Mouse (Mus musculus): Measurements from ENCODE around the gene Myh14.

Myh14 gene

DNA sequence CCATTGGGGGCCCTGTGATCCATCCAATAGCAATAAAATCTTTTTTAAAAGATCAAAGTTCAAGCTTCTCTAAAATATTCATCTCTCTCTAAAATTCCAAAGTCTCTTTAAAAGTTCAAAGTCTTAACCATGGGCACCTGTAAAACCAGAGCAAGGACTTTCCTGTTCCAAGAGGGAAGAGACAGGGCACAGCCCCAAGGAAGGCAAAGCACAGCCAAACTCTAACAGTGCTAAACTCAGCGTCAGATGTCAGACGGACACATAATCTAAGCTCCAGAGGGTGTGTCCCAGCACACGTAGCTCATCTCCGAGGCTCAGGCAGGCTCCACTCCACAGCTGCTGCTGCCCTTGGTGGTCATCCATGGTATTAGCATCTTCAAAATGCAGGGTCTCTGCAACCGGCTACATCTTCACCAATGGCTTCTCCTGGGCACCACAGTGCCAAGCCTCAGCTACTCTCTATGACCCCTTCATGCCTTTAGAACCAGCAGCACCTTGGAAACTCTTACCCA is 94.3 kb downstream of the Myh14 start:
- DNase-seq (ENCODE audit: low spot score): no peak

GRCm38 (mm10) chr7:44572956-44573484 is 97.6 kb downstream of the Myh14 start:
- no peak for DNase-seq (ENCODE audit: low spot score)

- no peak for DNase-seq (ENCODE audit: low spot score)
These were observed 98.4 kb downstream of the Myh14 start, which contains the start of gene Napsa for GRCm38 (mm10) chr7:44572213-44572701. Gene Napsa (plus strand): TSS chr7:44572380.

DNA sequence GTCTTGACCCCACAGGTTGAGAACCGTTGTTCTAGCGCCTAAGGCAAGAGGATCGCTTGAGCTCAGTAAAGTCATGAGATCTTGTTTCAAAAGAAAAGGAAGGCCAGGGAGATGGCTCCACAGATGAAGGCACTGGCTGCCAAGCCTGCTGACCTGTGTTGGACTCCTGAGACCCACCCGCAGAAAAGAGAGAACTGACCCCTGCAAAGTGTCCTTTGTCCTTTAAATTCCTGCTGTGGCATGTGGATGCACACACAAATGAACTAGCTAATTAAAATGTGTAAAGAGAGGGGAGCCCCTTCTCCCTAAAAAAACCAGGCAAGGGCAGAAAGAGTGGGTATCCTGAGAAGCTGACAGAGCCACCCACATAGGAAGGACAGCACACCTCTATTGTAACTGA is 98.8 kb downstream of the Myh14 start:
- DNase-seq (ENCODE audit: low spot score): no peak

- DNase-seq (ENCODE audit: low spot score): no peak
These were observed 99.7 kb downstream of the Myh14 start for GRCm38 (mm10) chr7:44570989-44571388.

GRCm38 (mm10) chr7:44568803-44569202 is 101.8 kb downstream of the Myh14 start:
- no peak for DNase-seq (ENCODE audit: low spot score)

DNA sequence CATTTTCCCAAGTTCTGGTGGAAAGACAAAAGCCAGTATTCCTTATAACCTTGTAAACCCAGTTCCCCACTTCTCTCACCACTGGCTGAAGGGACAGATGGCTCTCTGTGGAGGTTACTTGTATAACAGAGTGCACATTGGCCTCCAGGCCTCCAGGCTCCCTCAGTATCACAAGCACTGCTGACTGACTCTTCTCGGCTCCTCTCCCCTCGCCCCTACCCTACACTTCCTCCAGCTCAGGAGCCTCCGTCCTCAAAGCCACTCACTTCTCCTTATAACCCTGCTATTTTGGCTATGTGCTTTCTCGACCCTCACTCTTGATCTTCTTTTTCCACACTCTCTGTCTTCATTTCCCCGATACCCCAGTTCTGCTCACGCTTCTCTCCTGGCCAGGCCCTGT is 105.2 kb downstream of the Myh14 start:
- no peak for DNase-seq (ENCODE audit: low spot score)

GRCm38 (mm10) chr7:44564486-44564885 is 106.2 kb downstream of the Myh14 start:
- no peak for DNase-seq (ENCODE audit: low spot score)

DNA sequence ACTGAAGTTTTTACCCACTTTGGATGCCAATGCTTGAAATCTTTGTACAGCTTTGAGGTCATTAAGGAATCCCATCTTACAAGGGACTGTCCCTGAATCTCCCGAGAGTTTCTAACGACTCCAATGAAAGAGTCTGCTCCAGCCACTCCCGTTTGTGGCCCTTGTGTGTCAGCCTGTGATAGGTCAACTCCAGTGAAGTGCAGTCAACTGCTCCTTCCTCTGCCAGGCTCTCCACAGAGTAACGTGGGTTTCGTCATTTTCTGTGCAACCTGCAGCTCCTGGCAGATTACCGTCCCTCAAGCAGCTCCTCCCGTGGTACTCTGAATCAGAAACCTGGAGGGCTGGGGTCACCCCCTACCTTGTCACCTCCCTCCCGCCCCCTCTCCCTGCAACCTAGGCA is 107.4 kb downstream of the Myh14 start:
- DNase-seq (ENCODE audit: low spot score): no peak

DNA sequence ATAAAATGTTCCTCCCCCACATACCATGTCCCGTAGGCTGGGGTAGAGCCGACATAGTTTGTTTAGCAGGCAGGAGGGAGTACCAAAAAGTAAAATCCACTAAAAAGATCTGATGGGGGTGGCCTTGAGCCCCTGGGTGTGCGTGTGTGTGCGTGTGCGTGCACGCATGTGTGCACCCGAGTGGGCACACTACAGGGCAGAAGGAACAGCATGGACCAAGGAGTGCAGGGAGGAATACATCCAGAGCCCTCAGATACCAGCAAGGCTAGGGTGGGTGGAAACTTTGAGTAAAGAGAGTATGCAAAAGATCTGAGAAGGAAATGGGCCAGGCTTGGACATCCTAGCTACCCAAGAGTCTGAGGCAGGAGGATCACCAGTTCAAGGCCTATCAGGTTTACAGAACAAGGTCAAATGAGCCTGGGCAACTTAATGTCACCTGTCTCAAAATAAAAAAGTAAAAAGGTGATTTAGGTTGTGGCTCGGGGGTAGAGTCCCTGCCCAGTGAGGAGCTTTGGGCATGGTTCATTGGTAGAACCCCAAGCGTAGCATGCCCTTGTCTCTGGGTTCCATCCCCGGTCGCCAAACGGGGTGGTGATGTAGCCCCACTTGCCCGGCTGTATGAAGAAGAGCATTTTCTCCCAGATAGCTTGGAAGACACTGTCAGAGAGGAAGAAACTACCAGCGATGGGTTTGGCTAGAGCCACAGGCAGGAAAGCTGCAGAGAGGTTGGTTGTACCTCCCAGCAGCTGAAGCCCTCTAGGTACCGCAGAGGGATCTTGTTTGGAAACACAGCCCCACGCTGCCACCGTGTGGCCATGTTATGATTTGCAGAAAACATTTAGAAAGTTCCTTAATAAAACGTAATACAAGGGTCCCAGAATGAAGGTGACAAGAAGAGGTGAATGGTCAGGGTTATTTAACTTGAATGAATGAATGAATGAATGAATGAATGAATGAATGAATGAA is 109.9 kb downstream of the Myh14 start:
- DNase-seq (ENCODE audit: low spot score): peak; percentile 91

GRCm38 (mm10) chr7:44557629-44558028 is 113.0 kb downstream of the Myh14 start:
- DNase-seq (ENCODE audit: low spot score): no peak
